Mouse (Mus musculus): ENCODE measurements around the gene Wrap73. TPM values are rescaled to one million over a fixed set of nuclear protein-coding genes. Genes with fewer than 3 reads are reported as not detected.

Gene Wrap73
- not detected in 2 replicates for polyA plus RNA-seq (2012; ENCODE audit: insufficient read depth, insufficient read length, low replicate concordance, missing spikeins)

GRCm38 (mm10) chr4:154142211-154143040, at the start of gene Wrap73:
Wrap73 (plus strand) TSS chr4:154142372.
- H3K27ac ChIP-seq (ENCODE audit: insufficient read depth, low read depth, low read length): peak within 1 kb of the TSS; percentile 83
- TF ChIP-seq POLR2A (IDR thresholded peaks at IDR 0.05; ENCODE audit: insufficient read depth, low read depth, low read length) (peak; percentile 62), CTCF (IDR thresholded peaks at IDR 0.05; ENCODE audit: insufficient read depth, low read depth, low read length) (no peak)
- under 1% methylated on average over 49 of the region's 49 CpGs for WGBS
- peak within 1 kb of the TSS; percentile 98 for H3K4me3 ChIP-seq (ENCODE audit: insufficient read depth, low read depth, low read length)
- H3K4me1 ChIP-seq (ENCODE audit: control insufficient read depth, insufficient read depth, low read length): peaks cover 23% of the 10 kb centered on the region

GRCm38 (mm10) chr4:154093210-154093609, 49.0 kb upstream of the Wrap73 start:
- TF ChIP-seq CTCF (IDR thresholded peaks at IDR 0.05; ENCODE audit: insufficient read depth, low read depth, low read length) (peak; percentile 61; the same call in 1 of the 2 replicates), POLR2A (IDR thresholded peaks at IDR 0.05; ENCODE audit: insufficient read depth, low read depth, low read length) (no peak)
- no peaks in the 10 kb centered on the region for H3K4me1 ChIP-seq (ENCODE audit: control insufficient read depth, insufficient read depth, low read length)
- no peak overlapping the region for H3K4me3 ChIP-seq (ENCODE audit: insufficient read depth, low read depth, low read length)
- no peak overlapping the region for H3K27ac ChIP-seq (ENCODE audit: insufficient read depth, low read depth, low read length)
- WGBS: 31% methylated on average over 9 of the region's 9 CpGs

GRCm38 (mm10) chr4:154096111-154096510, 46.1 kb upstream of the Wrap73 start:
- 27% methylated on average over 6 of the region's 6 CpGs for WGBS
- H3K4me1 ChIP-seq (ENCODE audit: control insufficient read depth, insufficient read depth, low read length): no peaks in the 10 kb centered on the region
- no peak overlapping the region for H3K4me3 ChIP-seq (ENCODE audit: insufficient read depth, low read depth, low read length)
- H3K27ac ChIP-seq (ENCODE audit: insufficient read depth, low read depth, low read length): no peak overlapping the region
- no peak for TF ChIP-seq POLR2A (IDR thresholded peaks at IDR 0.05; ENCODE audit: insufficient read depth, low read depth, low read length)
- TF ChIP-seq CTCF (IDR thresholded peaks at IDR 0.05; ENCODE audit: insufficient read depth, low read depth, low read length): no peak

- Histone ChIP-seq H3K4me1 (ENCODE audit: control insufficient read depth, insufficient read depth, low read length) (no peaks in the 10 kb centered on the region), H3K4me3 (ENCODE audit: insufficient read depth, low read depth, low read length) (no peak overlapping the region), H3K27ac (ENCODE audit: insufficient read depth, low read depth, low read length) (no peak overlapping the region)
- TF ChIP-seq CTCF (IDR thresholded peaks at IDR 0.05; ENCODE audit: insufficient read depth, low read depth, low read length): no peak
- no peak for TF ChIP-seq POLR2A (IDR thresholded peaks at IDR 0.05; ENCODE audit: insufficient read depth, low read depth, low read length)
- 84% methylated on average over 7 of the region's 7 CpGs for WGBS
These were observed 42.8 kb upstream of the Wrap73 start for GRCm38 (mm10) chr4:154099361-154099760.

- WGBS: 80% methylated on average over 8 of the region's 8 CpGs
- no peak for TF ChIP-seq POLR2A (IDR thresholded peaks at IDR 0.05; ENCODE audit: insufficient read depth, low read depth, low read length)
- no peak for TF ChIP-seq CTCF (IDR thresholded peaks at IDR 0.05; ENCODE audit: insufficient read depth, low read depth, low read length)
- Histone ChIP-seq H3K27ac (ENCODE audit: insufficient read depth, low read depth, low read length) (no peak overlapping the region), H3K4me3 (ENCODE audit: insufficient read depth, low read depth, low read length) (no peak overlapping the region), H3K4me1 (ENCODE audit: control insufficient read depth, insufficient read depth, low read length) (peaks cover 8% of the 10 kb centered on the region; the same call in 1 of the 2 replicates)
These were observed 38.8 kb upstream of the Wrap73 start for GRCm38 (mm10) chr4:154103386-154103785.

- no peak overlapping the region for H3K27ac ChIP-seq (ENCODE audit: insufficient read depth, low read depth, low read length)
- 92% methylated on average over 10 of the region's 10 CpGs for WGBS
- H3K4me3 ChIP-seq (ENCODE audit: insufficient read depth, low read depth, low read length): no peak overlapping the region
- TF ChIP-seq CTCF (IDR thresholded peaks at IDR 0.05; ENCODE audit: insufficient read depth, low read depth, low read length) (no peak), POLR2A (IDR thresholded peaks at IDR 0.05; ENCODE audit: insufficient read depth, low read depth, low read length) (no peak)
- peaks cover 8% of the 10 kb centered on the region; the same call in 1 of the 2 replicates for H3K4me1 ChIP-seq (ENCODE audit: control insufficient read depth, insufficient read depth, low read length)
These were observed 38.3 kb upstream of the Wrap73 start for GRCm38 (mm10) chr4:154103912-154104311.

- Histone ChIP-seq H3K4me3 (ENCODE audit: insufficient read depth, low read depth, low read length) (0 out of 2 replicates have a peak overlapping the region, but pooled peaks have one; percentile 12), H3K4me1 (ENCODE audit: control insufficient read depth, insufficient read depth, low read length) (peaks cover 18% of the 10 kb centered on the region), H3K27ac (ENCODE audit: insufficient read depth, low read depth, low read length) (no peak overlapping the region)
- TF ChIP-seq CTCF (IDR thresholded peaks at IDR 0.05; ENCODE audit: insufficient read depth, low read depth, low read length): peak; percentile 47; the same call in 1 of the 2 replicates
- no peak for TF ChIP-seq POLR2A (IDR thresholded peaks at IDR 0.05; ENCODE audit: insufficient read depth, low read depth, low read length)
- WGBS: 26% methylated on average over 20 of the region's 20 CpGs
These were observed 36.7 kb upstream of the Wrap73 start for GRCm38 (mm10) chr4:154105381-154106001.

GRCm38 (mm10) chr4:154106497-154107061, 35.6 kb upstream of the Wrap73 start:
- no peak overlapping the region for H3K4me3 ChIP-seq (ENCODE audit: insufficient read depth, low read depth, low read length)
- WGBS: 81% methylated on average over 13 of the region's 13 CpGs
- H3K27ac ChIP-seq (ENCODE audit: insufficient read depth, low read depth, low read length): no peak overlapping the region
- H3K4me1 ChIP-seq (ENCODE audit: control insufficient read depth, insufficient read depth, low read length): peaks cover 18% of the 10 kb centered on the region
- TF ChIP-seq CTCF (IDR thresholded peaks at IDR 0.05; ENCODE audit: insufficient read depth, low read depth, low read length) (no peak), POLR2A (IDR thresholded peaks at IDR 0.05; ENCODE audit: insufficient read depth, low read depth, low read length) (no peak)

Data from olfactory bulb, adult 2 months (tissue).